Mouse (Mus musculus) gastrocnemius, adult 8-10 months (tissue): ENCODE results near the gene Arhgef10l. TPM values are rescaled to one million over a fixed set of nuclear protein-coding genes. Genes with fewer than 3 reads are reported as not detected.
A peak's percentile ranks its signal among the peaks of the same experiment; 100 is the strongest.

ENCODE experiments used
- DNase-seq, 2 experiments: peaks; one replicate each; pipeline ENCODE4 v3.0.0; 2022; ENCODE audit warnings: low spot score in 2 of 2
- total RNA-seq, 4 experiments: library from RNA; stranded (reverse); gene quantifications; 2 replicates each; pipeline ENCODE4 v1.2.4; 2022

Arhgef10l gene
- total RNA-seq, 4 experiments from 2014 or later, result 50.0 to 66.3 (median 54.8) TPM

DNA sequence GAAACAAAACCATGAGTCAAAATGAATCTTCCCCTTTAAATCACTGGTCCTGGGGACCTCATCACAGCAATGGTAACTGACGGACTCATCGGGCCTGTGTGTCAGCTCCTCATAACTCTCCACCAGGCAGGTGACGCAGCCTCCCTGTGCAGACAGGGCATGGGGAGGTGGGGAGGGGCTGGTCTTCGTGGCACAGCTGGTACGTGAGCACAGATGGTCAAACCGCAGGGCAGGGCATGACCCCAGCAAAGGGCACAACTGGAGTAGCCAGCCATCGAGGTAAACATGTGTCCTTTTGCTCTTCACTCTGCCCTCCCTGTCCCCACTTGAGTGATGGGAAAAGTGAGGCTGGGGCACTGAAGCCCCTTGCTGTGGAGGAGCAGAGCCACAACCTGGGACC, 59.0 kb downstream of the Arhgef10l start:
- DNase-seq, result no peak

DNA sequence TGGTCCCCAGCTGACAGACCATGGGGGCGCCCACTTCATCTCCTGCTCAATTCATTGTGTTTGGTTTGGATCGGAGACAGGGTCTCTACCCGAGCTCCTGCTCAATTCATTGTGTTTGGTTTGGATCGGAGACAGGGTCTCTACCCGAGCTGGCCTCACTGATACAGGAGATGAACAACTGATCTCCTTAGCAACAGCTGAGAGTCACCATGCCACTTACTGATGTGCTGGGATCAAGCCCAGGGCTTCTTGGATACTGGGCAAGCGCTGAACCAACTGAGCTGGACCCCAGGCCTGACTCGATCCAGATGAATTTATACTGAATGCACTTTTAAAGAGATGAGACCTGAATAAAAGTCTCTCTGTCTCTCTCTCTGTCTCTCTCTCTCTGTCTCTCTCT, 59.6 kb downstream of the Arhgef10l start:
- no peak for DNase-seq

DNA sequence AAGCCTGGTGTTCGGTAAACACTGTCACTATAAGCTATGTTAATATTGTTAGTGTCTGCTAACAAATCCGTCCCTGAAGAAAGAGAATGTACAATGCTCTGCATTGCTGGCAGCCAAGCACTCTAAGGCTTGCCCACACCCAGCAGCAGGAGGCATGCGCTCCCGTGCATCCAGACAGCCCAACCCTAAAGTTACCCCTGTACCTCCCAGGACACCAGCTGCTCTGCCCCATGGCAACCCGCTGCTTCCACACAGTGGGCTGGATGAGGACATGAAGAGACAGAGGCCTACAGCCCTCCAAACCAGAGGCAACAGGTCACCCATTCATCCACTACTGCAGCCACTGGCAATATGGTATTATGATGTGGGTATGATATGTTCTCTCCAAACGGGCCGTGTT, 60.0 kb downstream of the Arhgef10l start:
- DNase-seq, result no peak

DNA sequence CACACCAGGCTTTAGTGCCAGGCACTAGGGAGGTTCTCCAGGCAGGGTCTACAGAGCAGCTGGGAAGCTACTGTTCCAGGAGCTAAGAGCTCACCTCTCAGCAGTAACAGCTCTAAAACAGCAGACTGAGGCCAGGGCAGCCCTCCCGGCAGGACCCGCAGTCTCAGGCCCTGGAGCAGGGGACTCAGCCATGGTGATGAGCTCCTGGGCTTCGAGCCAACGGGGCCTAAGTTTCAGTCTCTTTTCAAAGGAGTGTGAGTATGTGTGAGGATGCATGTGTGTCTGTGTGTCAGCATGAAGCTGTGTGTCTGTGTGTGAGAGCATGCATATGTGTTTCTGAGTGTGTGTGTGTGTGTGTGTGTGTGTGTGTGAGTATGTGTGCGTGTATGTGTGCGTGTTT, 60.6 kb downstream of the Arhgef10l start:
- no peak for DNase-seq

DNA sequence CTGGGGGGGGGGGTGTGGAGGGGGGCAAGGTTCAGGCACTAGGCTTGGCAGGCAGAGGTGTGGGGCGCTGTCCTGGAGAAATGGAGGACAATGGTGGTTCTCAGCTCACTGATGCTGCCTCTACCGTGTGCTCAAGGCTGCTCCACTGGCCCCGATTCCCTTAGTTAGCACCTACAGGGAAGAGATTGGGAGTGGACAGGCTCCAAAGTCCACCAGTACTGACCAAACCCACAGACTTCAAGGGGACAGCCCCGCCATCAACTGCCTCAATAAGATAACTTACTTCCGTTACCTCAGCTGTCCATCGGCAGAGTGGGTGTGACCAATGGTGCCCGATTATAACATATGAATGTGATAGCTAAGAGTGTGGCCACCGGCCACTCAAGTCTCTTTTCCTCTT, 61.3 kb downstream of the Arhgef10l start:
- no peak for DNase-seq

DNA sequence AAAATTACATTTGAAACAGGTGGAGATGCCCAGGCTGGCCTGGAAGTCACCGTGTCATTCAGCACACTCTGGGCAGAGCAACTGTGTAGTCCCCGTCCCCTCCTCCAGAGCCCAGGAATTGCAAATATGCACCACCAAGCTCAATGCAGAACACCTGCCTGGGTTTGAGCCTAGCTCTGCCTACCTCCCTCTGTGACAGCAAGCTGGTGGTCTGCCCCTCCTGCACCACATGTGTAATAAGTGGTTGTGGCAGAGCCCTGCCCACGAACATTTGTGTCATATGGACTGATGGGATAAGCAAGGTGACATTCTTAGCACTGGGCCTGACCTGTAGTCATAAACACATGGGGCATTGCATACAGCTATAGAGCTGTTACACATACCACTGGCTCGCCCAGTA, 63.8 kb downstream of the Arhgef10l start:
- DNase-seq, result no peak

DNA sequence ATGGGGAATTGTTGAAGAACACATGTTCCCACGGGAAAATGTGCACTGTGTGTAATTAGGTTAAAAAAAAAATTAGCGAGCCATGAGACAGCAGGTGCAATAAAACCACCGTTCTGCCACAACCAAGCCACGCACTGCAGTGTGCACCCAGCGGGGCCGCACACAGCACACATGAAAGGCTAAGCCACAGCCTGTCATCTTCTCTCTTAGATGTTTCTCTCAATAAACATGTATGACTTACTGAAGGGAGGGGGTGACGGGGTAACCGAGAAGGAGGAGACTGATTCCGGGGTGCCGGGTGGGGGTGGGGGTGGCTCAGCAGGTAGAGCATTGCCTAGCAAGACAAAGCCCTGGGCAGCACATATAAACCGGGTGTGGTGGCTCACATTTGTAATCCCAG, 64.7 kb downstream of the Arhgef10l start:
- DNase-seq, result no peak

DNA sequence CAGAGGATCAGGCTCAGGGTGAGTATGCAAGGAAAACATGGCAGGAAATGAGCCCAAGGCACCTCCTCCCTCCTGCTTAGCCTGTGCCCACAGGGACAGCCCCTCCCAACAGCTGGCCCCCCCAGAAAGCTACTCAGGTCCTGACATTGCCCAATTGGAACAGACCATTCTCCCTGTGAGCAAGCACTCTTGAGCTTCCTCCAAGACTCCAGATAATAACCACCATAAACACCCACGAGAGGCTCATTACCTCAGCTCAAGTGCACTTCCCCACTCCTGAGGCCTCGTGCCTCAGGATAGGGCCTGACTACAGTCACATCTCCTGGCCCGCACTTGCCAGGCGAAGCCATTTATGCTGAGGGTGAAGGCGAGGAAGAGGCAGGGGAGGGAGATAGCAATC, 67.0 kb downstream of the Arhgef10l start:
- no peak for DNase-seq

DNA sequence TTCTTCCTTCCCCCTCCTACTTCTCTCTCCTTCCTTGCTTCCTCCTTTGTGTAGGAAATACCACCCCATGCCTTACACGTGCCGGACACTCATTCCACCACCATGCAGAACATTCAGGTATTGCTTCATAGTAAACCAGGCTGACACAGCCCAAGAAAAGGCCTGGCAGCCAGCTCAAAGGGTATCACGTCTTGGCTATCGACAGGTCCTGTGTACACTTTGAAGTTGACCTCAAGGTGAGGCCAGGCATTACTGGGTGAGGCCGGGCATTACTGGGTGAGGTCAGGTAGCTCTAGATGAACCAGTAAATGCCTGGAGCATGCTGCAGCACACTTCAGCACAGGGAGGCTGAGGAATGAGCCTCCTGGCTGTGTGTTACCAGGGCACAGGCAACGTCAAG, 67.9 kb downstream of the Arhgef10l start:
- DNase-seq, result no peak

DNA sequence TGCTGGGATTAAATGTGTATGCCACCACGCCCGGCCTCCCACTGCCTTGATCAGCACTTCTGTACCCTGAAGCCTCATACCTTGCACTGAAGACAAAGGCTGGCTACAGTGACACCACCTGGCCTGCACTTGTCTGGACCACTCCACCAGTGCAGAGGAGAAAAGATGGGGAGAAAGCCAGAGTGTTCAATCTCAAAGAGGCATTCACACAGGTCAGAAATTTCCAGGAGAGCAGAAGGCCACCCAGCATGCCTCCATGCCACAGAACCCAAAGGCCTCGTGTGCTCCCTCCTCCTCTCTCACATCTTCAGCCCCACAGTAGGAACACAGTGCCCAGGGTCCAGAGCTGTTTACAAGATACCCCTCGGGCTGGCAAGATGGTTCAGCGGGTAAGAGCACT, 68.4 kb downstream of the Arhgef10l start:
- DNase-seq, result no peak

DNA sequence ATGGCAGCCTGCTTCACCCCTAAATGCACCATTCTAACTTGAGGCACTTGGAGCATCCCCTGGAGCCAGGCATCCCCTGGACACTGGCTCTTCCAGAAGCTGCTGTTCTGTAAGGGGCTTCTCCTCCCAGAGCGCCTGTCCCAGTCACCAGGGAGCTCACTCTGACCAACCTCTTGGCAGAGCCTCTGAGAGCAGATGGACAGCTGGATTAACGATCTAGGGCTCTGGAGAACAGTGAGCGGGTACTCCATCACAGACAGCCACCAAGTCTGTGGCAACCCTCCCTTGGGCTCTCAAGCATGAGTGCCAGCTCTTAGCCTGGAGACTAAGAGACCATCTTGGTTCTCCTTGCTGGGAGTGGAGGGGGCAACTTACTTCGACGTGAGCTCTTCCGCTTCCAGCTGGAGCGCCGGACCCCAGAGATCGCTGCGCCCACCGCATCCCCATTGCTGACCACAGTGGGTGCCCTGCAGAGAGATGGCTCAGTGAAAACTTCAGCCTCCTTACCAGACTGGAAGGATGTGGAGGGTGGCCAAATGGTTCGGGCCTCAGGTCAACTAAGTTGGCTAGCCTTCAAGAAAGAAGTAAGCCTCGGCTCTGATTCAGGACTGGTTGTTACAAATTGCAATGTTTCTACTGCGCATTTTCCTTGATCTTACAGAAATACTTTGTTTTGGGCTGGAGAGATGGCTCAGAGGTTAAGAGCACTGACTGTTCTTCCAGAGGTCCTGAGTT, 71.9 kb downstream of the Arhgef10l start:
- DNase-seq, result no peak

DNA sequence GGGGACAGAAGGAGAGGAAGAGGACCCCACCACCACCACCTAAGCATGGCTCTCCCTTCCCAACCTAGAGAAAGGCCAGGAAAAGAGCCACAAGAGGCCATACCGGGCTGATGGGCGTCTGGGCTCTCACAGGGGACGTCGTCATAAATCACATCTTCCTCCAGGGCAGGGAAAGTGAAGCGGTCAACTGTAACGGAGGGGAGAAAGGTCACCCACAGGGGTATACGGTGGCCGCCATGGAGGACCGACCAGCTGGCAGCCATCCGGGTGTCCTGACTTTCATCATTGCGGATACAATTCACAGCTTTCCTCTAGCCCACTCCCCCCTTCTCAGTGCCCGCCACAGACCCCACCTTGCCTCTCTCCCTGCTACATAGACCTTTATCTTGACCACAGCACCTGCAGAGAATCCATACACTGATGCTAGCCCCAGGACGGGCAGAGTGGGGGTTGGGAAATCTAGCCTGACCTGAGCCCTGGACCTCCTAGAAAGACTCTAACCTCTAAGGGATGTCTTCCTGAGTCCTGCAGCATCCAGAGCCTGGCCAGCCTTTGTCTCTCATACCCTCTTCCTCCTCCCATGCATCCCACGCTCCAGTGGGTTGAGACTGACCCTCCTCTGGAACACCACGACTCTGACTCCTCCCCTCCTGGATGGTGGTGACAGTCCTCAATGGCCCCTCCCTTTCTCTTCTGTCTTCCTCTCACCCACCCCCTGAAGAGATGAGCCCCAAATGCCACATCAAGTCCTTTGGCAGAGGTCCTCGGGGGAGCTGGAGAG, 72.6 kb downstream of the Arhgef10l start:
- DNase-seq, result no peak

DNA sequence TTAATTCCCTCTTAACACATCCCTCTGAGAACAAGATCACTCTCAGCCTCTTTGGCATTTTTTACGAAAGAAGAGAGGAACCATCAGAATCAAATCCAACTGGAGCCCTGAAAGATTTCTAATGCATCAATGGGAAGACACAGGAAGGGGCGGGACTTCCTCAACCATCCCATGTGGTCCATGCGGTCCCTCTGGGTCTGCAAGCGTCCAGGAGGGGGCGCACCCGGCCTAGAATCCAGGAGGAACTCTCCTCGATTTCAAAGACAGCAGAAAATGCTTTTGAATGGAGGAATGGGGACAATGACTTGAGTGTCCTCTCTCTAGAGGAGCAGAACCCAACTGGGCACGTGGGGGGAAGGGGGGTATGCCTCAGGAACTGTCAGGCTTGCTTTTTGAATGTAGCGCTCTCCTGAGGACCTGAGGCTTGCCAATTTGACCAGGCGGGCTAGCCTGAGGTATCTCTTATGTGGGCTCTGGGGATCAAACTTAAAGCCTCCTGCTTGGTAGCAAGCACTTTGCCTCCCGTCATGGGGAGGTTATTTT, 73.5 kb downstream of the Arhgef10l start:
- peak; percentile 77 to 79 for DNase-seq

DNA sequence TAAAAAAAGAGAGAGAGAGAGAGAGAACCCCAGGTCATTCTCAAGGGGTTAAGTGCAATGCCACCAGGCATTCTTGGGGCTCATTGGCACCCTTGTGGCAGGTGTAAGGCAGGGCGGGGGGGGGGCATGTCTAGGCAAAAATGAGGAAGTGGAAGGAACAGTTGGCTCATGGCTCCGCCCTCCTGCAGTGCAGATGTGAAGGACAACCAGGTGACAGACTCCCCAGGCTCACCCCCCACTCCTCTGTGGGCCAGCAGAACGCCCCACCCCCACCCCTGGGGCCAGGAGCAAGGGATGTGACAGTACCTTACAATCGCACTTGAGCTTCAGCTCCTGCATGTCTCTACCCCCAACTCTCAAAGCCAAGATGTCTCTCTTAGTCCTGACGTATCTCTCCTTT, 79.3 kb downstream of the Arhgef10l start:
- DNase-seq, result no peak

DNA sequence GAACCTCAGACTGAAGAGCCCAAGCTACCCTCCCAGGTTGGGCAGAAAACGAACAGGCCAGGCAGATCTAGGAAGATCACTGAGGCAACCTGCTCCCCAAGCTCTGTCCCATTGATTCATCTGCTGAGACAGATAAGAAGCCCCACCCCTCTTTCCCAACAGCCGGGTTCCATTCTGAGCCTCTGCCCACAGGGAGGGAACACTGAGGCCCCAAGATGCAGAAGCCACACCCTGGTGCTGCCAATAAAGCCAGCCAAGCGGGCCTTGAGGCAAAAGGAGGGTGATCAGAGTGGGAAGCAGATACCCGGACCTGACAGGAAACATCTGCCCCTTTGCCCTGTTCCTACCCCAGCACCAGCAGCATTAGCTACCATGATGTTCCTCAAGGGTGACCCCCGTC, 81.6 kb downstream of the Arhgef10l start:
- no peak for DNase-seq

DNA sequence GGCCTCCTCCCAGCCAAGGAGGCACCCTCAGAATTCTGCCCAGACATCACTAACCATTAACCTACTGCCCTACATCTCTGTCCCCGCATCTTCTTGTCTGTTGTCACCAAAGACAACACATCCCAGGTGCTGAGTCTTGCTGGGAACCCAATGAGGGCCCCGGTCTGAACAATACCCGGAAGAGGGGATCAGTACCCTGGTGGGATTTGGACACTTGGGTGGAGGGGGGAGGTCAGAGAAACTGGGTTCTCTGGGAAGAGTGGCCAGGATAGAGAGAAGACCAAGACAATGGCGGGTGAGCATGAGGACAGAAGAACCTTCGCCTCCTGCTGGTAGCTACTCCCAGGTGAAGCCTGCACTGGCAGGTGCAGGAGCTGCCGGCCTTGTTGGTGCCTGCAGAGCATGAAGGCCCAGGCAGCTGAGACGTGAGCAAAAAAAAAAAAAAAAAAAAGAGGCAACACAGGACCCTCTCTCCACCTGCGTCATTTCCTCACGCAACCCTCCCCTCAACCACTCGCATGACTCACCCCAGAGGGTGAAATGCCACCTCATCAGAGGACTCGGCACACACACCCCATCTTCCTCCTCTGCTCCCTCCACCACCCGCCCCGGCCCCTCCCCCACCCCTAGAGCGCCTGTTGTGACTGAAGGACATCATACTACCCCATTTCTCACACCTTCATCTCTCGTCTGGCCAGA, 83.3 kb downstream of the Arhgef10l start:
- DNase-seq, result no peak

DNA sequence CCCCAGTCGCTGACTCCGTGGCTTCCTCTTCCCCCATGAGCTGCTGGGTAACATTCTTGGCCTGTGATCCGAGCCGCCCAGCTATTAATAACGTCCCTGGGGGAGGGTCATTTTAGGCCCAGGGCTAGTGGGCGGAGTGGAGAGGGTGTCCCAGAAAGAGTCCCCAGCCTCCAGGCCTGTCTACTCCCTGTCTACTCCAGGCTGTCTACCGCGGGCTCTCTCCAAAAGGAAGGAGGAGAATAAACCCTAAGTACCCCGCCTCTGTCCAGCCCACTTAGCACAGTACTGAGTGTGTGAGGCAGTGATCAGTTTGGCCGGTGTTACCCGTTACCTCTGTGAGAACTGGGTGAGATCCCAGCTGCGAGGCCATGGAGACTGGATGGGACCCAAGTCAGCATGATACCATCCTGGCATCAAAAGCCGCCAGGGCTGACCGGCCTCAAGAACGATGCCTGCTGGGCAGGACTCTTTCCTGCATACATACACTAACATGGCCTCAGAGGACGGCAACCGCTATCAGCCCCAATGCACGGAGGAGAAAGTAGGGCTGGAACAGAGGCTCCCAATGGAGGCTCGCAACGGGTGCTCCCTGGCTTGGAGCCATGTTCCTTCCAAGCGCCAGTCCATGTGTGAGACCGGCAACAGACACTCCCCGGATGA, 84.0 kb downstream of the Arhgef10l start:
- DNase-seq, result peak; percentile 77 to 83

DNA sequence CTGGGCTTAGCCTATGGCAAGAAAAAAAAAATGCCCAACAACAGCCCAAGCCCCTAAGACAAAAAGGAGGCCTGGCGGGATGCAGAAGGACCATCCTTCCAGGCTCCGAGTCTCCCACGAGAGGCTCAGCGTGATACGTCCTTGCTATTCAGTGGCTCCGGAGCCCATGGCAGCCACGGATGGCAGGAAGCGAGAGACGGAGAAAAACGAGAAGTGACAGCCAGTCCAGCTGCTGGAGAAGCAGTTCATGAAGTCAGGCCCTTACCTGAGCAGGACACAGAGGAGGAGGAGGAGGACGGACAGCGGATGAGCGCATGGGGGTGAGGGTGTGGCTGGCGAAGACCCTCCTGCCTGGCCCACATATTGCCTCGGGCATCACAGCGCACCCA, 84.5 kb downstream of the Arhgef10l start:
- no peak for DNase-seq

DNA sequence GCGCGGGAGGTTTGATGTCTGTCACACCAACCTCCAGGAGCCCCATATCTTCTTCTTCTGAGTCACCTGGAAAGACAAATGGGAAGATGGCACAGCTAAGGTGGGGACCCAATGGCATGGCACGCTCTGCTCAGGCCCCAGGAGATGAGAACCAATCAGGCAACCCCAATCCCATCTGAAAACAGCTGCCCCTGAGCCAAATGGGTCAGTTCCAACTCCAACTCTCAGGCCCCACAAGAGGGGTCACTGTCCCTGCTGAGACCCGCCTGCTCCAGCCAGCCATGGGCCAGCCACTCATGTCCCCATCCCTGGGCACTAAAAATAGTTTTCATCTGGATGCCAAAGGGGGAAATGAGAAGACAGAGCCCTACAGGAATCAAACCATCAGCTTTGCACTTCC, 84.9 kb downstream of the Arhgef10l start:
- peak in 1 of 2 experiments; percentile 39 for DNase-seq

DNA sequence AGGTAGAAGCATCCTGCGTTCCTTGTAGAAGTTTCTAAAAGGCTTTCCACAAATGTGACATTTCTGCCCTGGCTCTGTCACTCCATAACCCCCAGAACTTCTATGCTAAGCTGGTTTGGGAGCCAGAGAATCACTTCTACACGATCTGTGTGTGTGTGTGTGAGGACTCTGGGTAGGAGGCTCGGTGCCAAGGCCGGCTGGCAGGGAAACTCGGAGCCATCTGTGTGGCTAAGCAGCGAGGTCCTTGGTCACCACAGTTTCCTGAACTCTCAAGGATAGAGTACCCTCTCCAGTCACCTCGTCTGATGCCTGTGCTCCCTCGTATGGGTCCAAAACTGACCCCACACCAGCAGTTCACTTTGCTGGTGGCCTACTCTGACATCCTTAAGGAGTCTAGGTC, 86.2 kb downstream of the Arhgef10l start:
- no peak for DNase-seq

DNA sequence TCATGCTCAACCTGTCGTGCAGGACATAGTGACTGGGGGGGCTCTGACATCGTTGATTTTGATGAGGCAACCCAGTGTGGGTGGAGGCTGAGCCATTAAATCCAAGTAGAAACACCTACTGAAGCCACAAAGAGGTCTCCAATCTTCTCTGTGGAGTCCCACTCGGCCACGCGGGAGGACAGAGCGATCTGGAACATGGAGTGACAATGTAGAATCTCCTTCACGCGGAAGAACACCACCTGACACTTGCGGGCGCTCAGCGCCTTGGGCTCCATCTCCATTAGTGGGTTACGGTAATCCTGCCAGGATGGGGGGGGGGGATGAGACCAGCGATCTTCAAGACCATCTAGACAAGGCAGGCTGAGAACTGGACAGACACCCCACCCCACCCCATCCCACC, 86.7 kb downstream of the Arhgef10l start:
- DNase-seq, result no peak

DNA sequence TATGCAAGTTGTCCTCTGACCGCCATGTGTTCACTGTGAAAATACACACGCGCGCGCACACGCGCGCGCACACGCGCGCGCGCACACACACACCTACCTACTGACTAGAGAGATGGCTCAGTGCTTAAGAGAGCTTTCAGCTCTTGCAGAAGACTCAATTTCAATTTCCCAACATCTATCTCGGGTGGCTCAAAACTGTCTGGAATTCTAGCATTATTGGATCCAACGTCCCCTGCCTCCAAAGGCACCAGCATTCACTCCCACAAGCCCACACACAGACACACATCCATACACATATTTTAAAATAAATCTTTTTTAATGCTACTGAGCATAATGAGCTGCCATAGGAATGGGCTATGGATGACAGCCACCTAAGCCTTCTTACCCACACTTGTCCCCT, 89.2 kb downstream of the Arhgef10l start:
- DNase-seq, result no peak
